Mouse (Mus musculus): ENCODE measurements at regions not wholly inside any gene's neighbourhood (a gene's known extent, or its start where the extent isn't known, plus 50 kb on each side); places are given as distances from the start of the nearest gene placed in this dataset.

DNA sequence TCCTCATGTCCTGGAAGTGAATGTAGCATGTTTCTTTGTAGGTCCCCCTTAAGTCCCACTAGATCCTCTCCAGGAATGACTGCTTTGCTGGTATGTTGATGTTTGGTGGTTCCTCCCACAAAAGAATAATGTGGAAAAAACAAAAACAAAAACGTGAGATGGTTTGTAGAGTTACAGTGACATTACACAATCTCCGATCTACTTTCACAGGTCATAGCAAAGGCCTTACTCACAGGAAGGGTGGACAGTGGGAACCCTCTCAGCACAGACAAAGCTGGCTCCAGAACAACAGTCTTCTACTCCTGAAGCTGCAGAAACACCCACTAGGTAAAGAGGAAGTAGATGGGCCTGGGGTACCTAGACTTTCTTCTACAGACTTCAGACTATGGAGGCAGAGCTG is 122.2 kb downstream of the Cog6 start:
- WGBS = 88% methylated on average over 2 of the region's 2 CpGs
- H3K4me3 ChIP-seq = no peak overlapping the region
- ATAC-seq (ENCODE audit: insufficient number of reproducible peaks, low FRiP score, low TSS enrichment, low read depth) = no peak
- no peaks in the 10 kb centered on the region for H3K36me3 ChIP-seq
- no peaks in the 10 kb centered on the region for H3K4me1 ChIP-seq
- no peak overlapping the region for H3K4me2 ChIP-seq
- no peak overlapping the region for H3K9ac ChIP-seq
- H3K27me3 ChIP-seq = no peaks in the 10 kb centered on the region
- H3K27ac ChIP-seq = no peak overlapping the region
- H3K9me3 ChIP-seq = no peaks in the 10 kb centered on the region

DNA sequence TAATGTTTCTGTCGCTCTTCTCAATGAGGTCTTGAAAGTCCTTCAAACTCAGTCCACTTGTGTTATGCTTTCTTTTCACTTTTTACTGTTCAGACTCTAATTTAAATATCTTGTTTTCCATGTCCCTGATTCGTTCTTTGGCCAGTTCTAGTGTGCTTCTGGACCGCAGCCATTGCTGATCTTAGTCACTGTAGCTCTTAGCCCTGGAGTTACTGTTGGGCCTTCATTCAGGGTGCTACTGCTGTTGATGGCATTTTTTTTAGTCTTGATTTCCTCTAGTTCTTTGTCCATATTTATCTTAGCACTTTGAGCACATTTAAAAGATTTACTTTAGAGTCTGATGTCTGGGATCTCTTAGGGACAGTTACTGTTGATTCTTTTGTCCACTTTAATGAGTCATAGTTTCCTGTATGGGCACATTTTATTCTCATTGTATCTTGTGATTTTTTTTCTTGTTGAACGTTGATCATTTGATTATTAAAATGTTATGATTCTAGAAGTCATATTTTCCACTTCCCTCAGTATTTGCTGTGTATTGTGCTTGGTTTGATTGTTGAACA is 127.8 kb downstream of the Cog6 start:
- ATAC-seq (ENCODE audit: insufficient number of reproducible peaks, low FRiP score, low TSS enrichment, low read depth) = no peak
- 71% methylated on average over 4 of the region's 4 CpGs for WGBS

DNA sequence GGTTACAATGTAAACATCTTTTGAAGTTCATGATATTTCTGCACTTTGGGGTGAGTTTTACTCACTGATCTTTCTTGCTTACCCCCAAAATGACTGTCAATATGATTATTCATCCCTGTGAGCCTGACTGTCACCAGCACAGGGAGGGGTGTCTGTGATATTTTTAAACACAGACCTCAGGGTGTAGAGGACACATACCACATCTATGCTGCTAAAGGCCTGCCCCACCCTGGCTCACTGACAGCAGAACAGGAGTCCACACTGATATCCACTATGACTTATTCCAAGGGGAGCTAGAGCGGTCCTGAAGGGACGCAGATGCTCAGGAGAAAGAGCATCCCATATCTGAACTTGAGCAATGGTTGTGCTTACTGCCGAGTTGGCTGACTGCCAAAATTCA is 135.1 kb downstream of the Cog6 start:
- Histone ChIP-seq H3K9ac (no peak overlapping the region), H3K36me3 (no peaks in the 10 kb centered on the region), H3K4me1 (no peaks in the 10 kb centered on the region), H3K9me3 (no peaks in the 10 kb centered on the region), H3K4me3 (no peak overlapping the region), H3K4me2 (no peak overlapping the region), H3K27me3 (no peaks in the 10 kb centered on the region), H3K27ac (no peak overlapping the region)
- 91% methylated on average over 3 of the region's 3 CpGs for WGBS
- ATAC-seq (ENCODE audit: insufficient number of reproducible peaks, low FRiP score, low TSS enrichment, low read depth) = no peak

More for the DNA sequence above, 127.8 kb downstream of the Cog6 start:
- Histone ChIP-seq H3K9me3 (no peaks in the 10 kb centered on the region), H3K27me3 (no peaks in the 10 kb centered on the region), H3K4me2 (no peak overlapping the region), H3K9ac (no peak overlapping the region), H3K4me1 (no peaks in the 10 kb centered on the region), H3K4me3 (no peak overlapping the region), H3K36me3 (no peaks in the 10 kb centered on the region), H3K27ac (no peak overlapping the region)

DNA sequence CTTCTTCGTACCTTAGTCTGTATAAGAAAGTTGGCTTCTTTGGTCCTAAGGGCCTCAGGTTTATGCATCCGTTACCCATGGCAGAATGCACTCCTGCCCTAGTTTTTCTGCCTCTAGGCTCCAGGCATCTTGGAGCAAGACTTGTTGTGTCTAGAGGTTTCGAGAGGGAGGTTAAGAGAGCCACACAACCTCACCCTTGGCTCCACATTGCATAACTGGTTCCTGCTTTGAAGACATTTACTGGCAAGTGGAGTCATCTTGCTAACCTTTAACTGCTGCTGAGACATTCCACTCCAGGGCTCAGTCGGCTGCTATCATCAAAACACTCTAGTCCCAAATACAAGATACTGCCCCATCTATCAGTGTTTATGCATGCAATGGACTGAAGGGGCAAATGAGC is 135.9 kb downstream of the Cog6 start:
- Histone ChIP-seq H3K27me3 (no peaks in the 10 kb centered on the region), H3K4me2 (no peak overlapping the region), H3K36me3 (no peaks in the 10 kb centered on the region), H3K9me3 (no peaks in the 10 kb centered on the region), H3K4me3 (no peak overlapping the region), H3K4me1 (no peaks in the 10 kb centered on the region), H3K27ac (no peak overlapping the region), H3K9ac (no peak overlapping the region)
- 74% methylated on average over 4 of the region's 4 CpGs for WGBS
- no peak for ATAC-seq (ENCODE audit: insufficient number of reproducible peaks, low FRiP score, low TSS enrichment, low read depth)

DNA sequence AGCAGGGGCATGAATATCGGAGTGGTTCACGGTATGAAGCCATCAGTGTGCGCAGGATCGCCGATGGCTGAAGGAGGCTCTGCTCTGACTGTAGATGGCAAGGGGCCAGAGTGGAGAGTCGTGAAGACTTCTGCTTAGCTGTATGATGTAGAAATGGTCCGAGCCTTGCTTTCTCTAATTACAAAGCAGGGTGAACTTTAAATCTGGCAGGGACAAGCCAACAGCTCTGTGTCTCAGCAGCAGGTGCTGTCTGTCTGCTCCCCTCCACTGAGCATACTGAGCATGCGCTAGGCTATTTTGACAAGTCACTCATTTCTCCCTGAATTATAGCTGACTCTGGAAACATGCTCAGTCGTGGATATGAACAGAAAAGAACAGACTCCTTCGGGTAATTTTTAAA is 137.3 kb downstream of the Cog6 start:
- Histone ChIP-seq H3K9me3 (no peaks in the 10 kb centered on the region), H3K27ac (no peak overlapping the region), H3K4me2 (no peak overlapping the region), H3K4me3 (no peak overlapping the region), H3K27me3 (no peaks in the 10 kb centered on the region), H3K4me1 (no peaks in the 10 kb centered on the region), H3K9ac (no peak overlapping the region), H3K36me3 (no peaks in the 10 kb centered on the region)
- 67% methylated on average over 10 of the region's 10 CpGs for WGBS
- no peak for ATAC-seq (ENCODE audit: insufficient number of reproducible peaks, low FRiP score, low TSS enrichment, low read depth)

DNA sequence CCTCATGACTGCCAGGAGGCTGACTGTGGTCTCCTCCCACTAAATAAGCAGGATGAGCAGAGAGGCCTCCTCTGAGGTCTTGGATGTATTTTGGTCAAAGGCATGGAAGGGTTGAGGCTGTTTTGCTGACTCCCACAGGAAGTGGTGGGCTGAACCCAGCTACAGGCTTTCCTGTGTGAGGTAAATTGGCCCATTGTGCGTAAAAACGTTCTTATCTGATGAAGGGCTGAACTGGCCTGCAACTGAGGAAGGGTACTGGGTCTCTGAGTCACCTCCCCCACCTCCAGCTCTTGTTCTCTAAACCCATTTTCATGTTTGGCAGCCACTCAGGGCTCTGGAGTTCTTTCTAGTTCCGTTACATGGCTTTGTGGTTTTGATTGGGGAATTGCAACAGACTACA is 138.7 kb downstream of the Cog6 start:
- Histone ChIP-seq H3K9me3 (no peaks in the 10 kb centered on the region), H3K4me2 (no peak overlapping the region), H3K36me3 (no peaks in the 10 kb centered on the region), H3K4me3 (no peak overlapping the region), H3K4me1 (no peaks in the 10 kb centered on the region), H3K9ac (no peak overlapping the region), H3K27me3 (no peaks in the 10 kb centered on the region), H3K27ac (no peak overlapping the region)
- 45% methylated on average over 3 of the region's 3 CpGs for WGBS
- no peak for ATAC-seq (ENCODE audit: insufficient number of reproducible peaks, low FRiP score, low TSS enrichment, low read depth)

DNA sequence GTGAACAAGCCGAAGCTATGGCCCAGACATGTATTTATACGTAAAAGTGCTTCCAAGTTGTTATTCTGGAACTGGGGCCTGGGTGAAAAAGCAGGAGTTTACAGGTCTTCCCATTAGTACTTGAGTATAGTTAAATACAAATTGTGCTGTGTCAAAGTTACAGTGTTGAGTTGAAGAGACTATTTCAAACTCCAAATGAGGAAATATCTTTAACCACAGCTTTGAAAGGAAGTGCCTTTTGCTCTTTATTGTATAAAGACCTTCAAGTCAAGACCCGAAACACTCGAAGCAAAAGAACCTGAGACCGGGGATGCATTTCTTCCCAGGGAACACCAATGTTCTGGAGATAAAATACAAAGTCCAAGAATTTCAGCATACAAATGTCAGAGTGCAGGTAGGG is 144.8 kb downstream of the Cog6 start:
- H3K27me3 ChIP-seq = no peaks in the 10 kb centered on the region
- H3K9me3 ChIP-seq = no peaks in the 10 kb centered on the region
- ATAC-seq (ENCODE audit: insufficient number of reproducible peaks, low FRiP score, low TSS enrichment, low read depth) = no peak
- H3K9ac ChIP-seq = no peak overlapping the region
- no peaks in the 10 kb centered on the region for H3K4me1 ChIP-seq
- no peak overlapping the region for H3K4me3 ChIP-seq
- no peaks in the 10 kb centered on the region for H3K36me3 ChIP-seq
- no peak overlapping the region for H3K27ac ChIP-seq
- H3K4me2 ChIP-seq = no peak overlapping the region
- WGBS = 87% methylated on average over 5 of the region's 5 CpGs

DNA sequence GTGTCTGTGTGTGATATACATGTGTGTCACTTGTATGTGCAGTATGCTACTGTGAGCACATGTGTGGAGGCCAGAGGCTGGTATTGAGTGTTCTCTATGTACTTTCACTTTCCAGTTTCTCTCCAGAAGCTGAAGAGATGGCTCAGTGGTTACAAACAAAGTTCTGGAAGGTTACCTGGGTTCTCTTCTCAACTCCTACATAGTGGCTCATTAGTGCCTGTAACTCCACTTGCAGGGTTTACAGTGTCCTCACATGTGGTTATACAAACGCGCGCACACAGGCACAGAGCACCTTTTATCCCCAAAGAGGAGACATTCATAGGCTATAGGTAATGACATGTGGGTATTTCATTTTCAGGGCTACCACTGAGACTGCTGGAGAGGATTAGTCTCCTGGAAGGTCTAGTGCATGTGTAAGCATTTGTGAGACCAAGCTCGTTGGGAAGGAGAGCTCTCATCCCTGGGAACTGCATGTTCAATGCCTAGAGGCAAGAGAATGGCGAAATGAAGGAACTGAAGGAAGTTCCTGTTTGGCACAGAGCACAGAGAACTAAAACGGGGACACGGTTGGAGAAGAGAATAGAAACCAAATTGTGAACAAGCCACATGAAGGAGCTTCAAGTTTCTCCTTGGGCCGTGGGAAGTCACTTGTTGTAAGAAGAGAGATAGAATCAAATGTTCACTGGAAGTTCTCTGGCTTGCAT is 153.7 kb downstream of the Cog6 start:
- Histone ChIP-seq H3K4me3 (no peak overlapping the region), H3K9ac (no peak overlapping the region), H3K27me3 (no peaks in the 10 kb centered on the region), H3K4me1 (no peaks in the 10 kb centered on the region), H3K36me3 (no peaks in the 10 kb centered on the region), H3K9me3 (no peaks in the 10 kb centered on the region), H3K27ac (no peak overlapping the region), H3K4me2 (no peak overlapping the region)
- ATAC-seq (ENCODE audit: insufficient number of reproducible peaks, low FRiP score, low TSS enrichment, low read depth) = no peak
- WGBS = 72% methylated on average over 8 of the region's 8 CpGs

DNA sequence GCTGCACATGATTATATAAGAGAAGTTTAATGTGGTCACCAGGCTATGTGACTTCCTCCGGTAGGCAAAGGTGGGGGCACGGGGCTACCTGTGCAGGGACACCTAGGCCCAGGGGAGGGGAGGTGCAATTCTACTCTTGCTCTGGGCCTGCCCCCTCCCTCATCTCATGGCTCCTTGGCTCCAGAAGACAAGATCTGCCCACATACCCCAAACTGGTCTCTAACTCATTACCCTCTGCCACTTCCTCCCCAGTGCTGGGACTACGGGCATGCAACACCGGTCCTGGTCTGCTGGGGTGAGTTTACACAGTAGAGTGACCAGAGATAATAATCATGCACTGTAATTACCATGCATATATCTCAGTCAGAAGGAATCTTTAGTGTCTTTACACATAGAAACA is 155.0 kb downstream of the Cog6 start:
- WGBS = 93% methylated on average over 4 of the region's 4 CpGs
- no peaks in the 10 kb centered on the region for H3K36me3 ChIP-seq
- no peaks in the 10 kb centered on the region for H3K9me3 ChIP-seq
- ATAC-seq (ENCODE audit: insufficient number of reproducible peaks, low FRiP score, low TSS enrichment, low read depth) = no peak
- H3K27me3 ChIP-seq = no peaks in the 10 kb centered on the region
- no peak overlapping the region for H3K27ac ChIP-seq
- H3K4me1 ChIP-seq = no peaks in the 10 kb centered on the region
- no peak overlapping the region for H3K4me3 ChIP-seq
- H3K4me2 ChIP-seq = no peak overlapping the region
- H3K9ac ChIP-seq = no peak overlapping the region

DNA sequence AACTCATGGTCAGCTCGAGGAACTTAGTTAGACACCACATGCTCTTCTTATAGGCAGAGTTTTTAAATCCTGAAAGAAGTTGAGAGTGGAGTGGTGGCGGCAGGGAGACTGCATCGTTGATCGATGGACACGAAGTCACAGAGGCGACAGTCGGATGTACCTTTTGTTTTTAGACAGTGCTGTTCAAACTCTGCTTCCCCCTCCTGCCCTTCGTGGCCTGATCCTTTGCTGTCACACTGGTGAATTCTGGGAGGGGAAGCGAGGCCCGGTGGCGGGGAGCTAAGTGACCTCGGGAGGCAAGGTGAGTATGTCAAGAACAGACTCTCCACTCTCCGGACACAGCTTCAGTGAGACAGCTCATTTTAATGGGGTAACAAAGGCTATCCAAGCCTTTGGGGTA is 155.5 kb downstream of the Cog6 start:
- Histone ChIP-seq H3K9ac (no peak overlapping the region), H3K4me2 (no peak overlapping the region), H3K4me3 (no peak overlapping the region), H3K4me1 (no peaks in the 10 kb centered on the region), H3K36me3 (no peaks in the 10 kb centered on the region), H3K9me3 (no peaks in the 10 kb centered on the region), H3K27me3 (no peaks in the 10 kb centered on the region), H3K27ac (no peak overlapping the region)
- ATAC-seq (ENCODE audit: insufficient number of reproducible peaks, low FRiP score, low TSS enrichment, low read depth) = no peak
- 87% methylated on average over 13 of the region's 13 CpGs for WGBS

DNA sequence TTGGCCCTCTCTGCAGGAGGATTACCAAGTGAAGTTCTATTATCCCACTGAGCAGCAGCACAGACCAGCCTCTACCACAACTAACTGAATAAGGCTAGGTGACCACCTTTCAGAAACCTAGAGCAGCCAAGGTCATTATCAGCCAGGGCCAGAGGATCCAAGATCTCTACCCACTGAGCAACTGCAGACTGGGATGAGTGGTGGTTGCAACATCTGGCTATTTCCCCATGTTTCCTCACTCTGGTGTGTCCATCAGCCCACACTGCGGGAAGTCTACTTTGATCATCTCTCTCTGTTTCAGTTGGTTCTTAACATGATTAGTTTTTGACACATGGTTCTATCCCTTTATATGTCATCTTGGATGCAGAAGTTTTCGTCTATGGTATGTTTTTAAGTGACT is 157.2 kb downstream of the Cog6 start:
- H3K9me3 ChIP-seq = no peaks in the 10 kb centered on the region
- H3K4me3 ChIP-seq = no peak overlapping the region
- H3K4me1 ChIP-seq = no peaks in the 10 kb centered on the region
- no peaks in the 10 kb centered on the region for H3K27me3 ChIP-seq
- ATAC-seq (ENCODE audit: insufficient number of reproducible peaks, low FRiP score, low TSS enrichment, low read depth) = no peak
- H3K27ac ChIP-seq = no peak overlapping the region
- H3K4me2 ChIP-seq = no peak overlapping the region
- H3K36me3 ChIP-seq = no peaks in the 10 kb centered on the region
- WGBS = 71% methylated on average over 2 of the region's 2 CpGs
- no peak overlapping the region for H3K9ac ChIP-seq

DNA sequence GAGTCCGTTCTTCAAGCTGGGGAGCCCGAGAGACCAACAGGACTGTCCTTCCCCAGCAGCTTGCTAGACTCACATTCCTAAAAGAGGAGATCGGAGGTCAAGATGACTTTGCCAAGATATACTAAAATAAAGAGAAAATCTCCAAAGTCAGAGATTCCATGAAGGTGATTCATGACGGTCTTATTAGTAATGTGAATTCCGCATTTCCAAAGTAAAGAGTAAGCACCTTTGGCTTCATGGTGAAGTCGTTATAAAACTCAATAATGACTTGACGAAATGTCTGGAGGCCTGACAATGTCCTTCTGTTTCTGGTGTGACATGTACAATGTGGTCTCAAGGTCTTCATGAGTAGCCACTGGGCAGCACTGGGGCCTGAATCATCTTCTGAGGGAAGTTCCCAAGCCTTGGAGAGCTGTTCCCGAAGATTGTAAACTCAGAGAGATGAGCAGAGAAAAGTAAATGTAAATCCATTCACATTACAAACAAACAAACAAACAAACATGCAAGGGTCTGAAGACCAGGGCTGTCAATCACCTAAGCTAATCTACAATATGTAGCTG is 157.7 kb downstream of the Cog6 start:
- H3K27me3 ChIP-seq = no peaks in the 10 kb centered on the region
- ATAC-seq (ENCODE audit: insufficient number of reproducible peaks, low FRiP score, low TSS enrichment, low read depth) = no peak
- H3K9ac ChIP-seq = no peak overlapping the region
- H3K27ac ChIP-seq = no peak overlapping the region
- no peaks in the 10 kb centered on the region for H3K9me3 ChIP-seq
- WGBS = 88% methylated on average over 8 of the region's 8 CpGs
- H3K36me3 ChIP-seq = no peaks in the 10 kb centered on the region
- H3K4me2 ChIP-seq = no peak overlapping the region
- no peak overlapping the region for H3K4me3 ChIP-seq
- no peaks in the 10 kb centered on the region for H3K4me1 ChIP-seq
